Mouse (Mus musculus): ENCODE measurements around the gene Hist1h2bg.

Hist1h2bg gene

GRCm38 (mm10) chr13:23571022-23571503, at the start of gene Hist1h2bg, which contains the start of gene Hist1h2ae:
Hist1h2bg (plus strand) TSS chr13:23571396.
Hist1h2ae (minus strand) TSS chr13:23571220.
- peak; percentile 89 for DNase-seq

GRCm38 (mm10) chr13:23521703-23522102, 49.5 kb upstream of the Hist1h2bg start:
- DNase-seq = peak; percentile 84

GRCm38 (mm10) chr13:23523976-23524375, 47.2 kb upstream of the Hist1h2bg start:
- no peak for DNase-seq

GRCm38 (mm10) chr13:23524654-23525053, 46.5 kb upstream of the Hist1h2bg start:
- peak; percentile 85 for DNase-seq

GRCm38 (mm10) chr13:23525901-23526300, 45.3 kb upstream of the Hist1h2bg start:
- peak; percentile 70 for DNase-seq

- DNase-seq = peak; percentile 93
Observed at GRCm38 (mm10) chr13:23526312-23526711, 44.9 kb upstream of the Hist1h2bg start.

GRCm38 (mm10) chr13:23529005-23529404, 42.2 kb upstream of the Hist1h2bg start:
- DNase-seq = no peak

- no peak for DNase-seq
Observed at GRCm38 (mm10) chr13:23529480-23530165, 41.6 kb upstream of the Hist1h2bg start.

GRCm38 (mm10) chr13:23530181-23530900, 40.9 kb upstream of the Hist1h2bg start:
- DNase-seq = peak; percentile 70

- DNase-seq = peak; percentile 99
Observed at GRCm38 (mm10) chr13:23530901-23531875, 40.0 kb upstream of the Hist1h2bg start, which contains the start of gene Hist1h4h. Hist1h4h (plus strand) TSS chr13:23531050.

- DNase-seq = peak; percentile 46
Observed at GRCm38 (mm10) chr13:23532262-23533075, 38.7 kb upstream of the Hist1h2bg start.

GRCm38 (mm10) chr13:23533560-23534367, 37.4 kb upstream of the Hist1h2bg start, which contains the start of gene Hist1h2af:
Hist1h2af (plus strand) TSS chr13:23533906.
- peak; percentile 94 for DNase-seq

- DNase-seq = no peak
Observed at GRCm38 (mm10) chr13:23534368-23535131, 36.6 kb upstream of the Hist1h2bg start.

GRCm38 (mm10) chr13:23535137-23536075, 35.8 kb upstream of the Hist1h2bg start, which contains the start of gene Hist1h3g:
Hist1h3g (plus strand) TSS chr13:23535422.
- peak; percentile 96 for DNase-seq

GRCm38 (mm10) chr13:23536076-23536822, 34.9 kb upstream of the Hist1h2bg start:
- peak; percentile 50 for DNase-seq

- no peak for DNase-seq
Observed at GRCm38 (mm10) chr13:23537006-23537710, 34.0 kb upstream of the Hist1h2bg start.

- DNase-seq = no peak
Observed at GRCm38 (mm10) chr13:23538249-23538648, 32.9 kb upstream of the Hist1h2bg start.
